Mouse (Mus musculus) embryonic facial prominence, embryonic 12.5 days (tissue): ENCODE measurements around the gene Secisbp2l. TPM values are rescaled to one million over a fixed set of nuclear protein-coding genes. Genes with fewer than 3 reads are reported as not detected.

Source experiments
- ATAC-seq: fragments of 200-750 bp; cut with Nextera tagmentation; 2 replicates; pipeline ENCODE4 v1.8.0; 2017; ENCODE audit not compliant: insufficient number of reproducible peaks, insufficient read depth, low FRiP score, low TSS enrichment
- H3K27ac ChIP-seq: fragments of 300-500 bp; sonication (generic); 2 replicates; pipeline ENCODE4 v1.5.1; 2016; ENCODE audit warnings: mild to moderate bottlenecking
- H3K27me3 ChIP-seq: fragments of 300-500 bp; sonication (generic); 2 replicates; pipeline ENCODE4 v1.6.1; 2016; ENCODE audit warnings: mild to moderate bottlenecking, moderate library complexity
- H3K36me3 ChIP-seq: fragments of 300-500 bp; sonication (generic); 2 replicates; pipeline ENCODE4 v1.6.1; 2016; ENCODE audit warnings: mild to moderate bottlenecking
- H3K4me1 ChIP-seq: fragments of 300-500 bp; sonication (generic); 2 replicates; pipeline ENCODE4 v1.6.1; 2016
- H3K4me2 ChIP-seq: fragments of 300-500 bp; sonication (generic); replicated peaks from 2 replicates; pipeline ENCODE4 v1.6.1; 2016; ENCODE audit warnings: mild to moderate bottlenecking, moderate library complexity
- H3K4me3 ChIP-seq: fragments of 300-500 bp; sonication (generic); 2 replicates; pipeline ENCODE4 v1.5.1; 2016; ENCODE audit warnings: mild to moderate bottlenecking
- H3K9ac ChIP-seq: fragments of 300-500 bp; sonication (generic); 2 replicates; pipeline ENCODE4 v1.6.1; 2016; ENCODE audit warnings: mild to moderate bottlenecking, moderate library complexity
- H3K9me3 ChIP-seq: fragments of 300-500 bp; sonication (generic); 2 replicates; pipeline ENCODE4 v1.6.1; 2016; ENCODE audit warnings: mild to moderate bottlenecking, moderate library complexity
- WGBS: fragments of 180-500 bp; shearing (Covaris S2); methylation state at CpG from one replicate; pipeline ENCODE4 v1.1.7; 2016; 5-methylcytosine and 5-hydroxymethylcytosine counted together
- polyA plus RNA-seq: library from polyadenylated mRNA; unstranded; fragments of >200 nt; fragmentation: Nextera tagmentation; extraction: Ambion mirVana; gene quantifications from 2 replicates; pipeline ENCODE4 v1.2.1, GENCODE M21; 2016

Secisbp2l gene
- polyA plus RNA-seq, 1 experiment from 2014 or later = 22.8 TPM

DNA sequence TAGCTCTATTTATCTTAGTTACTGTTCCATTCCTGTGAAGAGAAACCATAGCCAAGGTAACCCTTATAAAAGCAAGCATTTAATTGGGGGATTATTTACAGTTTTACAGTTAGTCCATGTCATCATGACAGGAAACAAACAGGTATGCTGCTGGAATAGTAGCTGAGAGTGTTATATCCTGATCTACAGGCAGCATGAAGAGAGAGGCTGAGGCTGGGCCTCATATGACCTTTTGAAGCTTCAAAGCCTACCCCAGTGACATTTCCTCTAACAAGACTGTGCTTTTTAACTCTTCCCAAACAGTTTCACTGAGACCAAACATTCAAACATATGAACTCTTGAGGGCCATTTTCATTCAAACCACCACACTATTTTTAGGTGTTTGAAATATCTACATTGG is 15.2 kb upstream of the Secisbp2l start:
- Histone ChIP-seq H3K36me3 (no peaks in the 10 kb centered on the region), H3K4me2 (no peak overlapping the region), H3K4me3 (no peak overlapping the region), H3K4me1 (no peaks in the 10 kb centered on the region), H3K9ac (no peak overlapping the region), H3K27me3 (no peaks in the 10 kb centered on the region), H3K27ac (no peak overlapping the region), H3K9me3 (no peaks in the 10 kb centered on the region)
- no peak for ATAC-seq

DNA sequence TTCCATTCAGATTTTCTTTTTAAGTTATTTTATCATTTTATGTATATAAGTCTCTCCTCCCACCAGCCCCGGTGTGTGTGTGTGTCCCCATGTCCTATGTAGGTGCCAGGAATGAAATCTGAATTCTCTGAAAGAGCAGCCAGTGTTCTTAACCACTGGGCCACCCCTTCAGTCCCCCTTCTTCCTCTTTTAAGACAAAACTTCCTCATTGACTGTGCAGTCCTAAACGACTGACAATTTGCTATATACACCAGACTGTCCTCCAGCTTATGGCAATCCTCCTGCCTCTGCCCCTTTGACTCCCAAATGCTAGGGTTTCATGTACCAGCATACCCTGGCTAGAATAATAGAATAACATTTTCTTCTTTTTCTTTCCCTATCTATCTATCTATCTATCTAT is 12.4 kb upstream of the Secisbp2l start:
- no peak for ATAC-seq
- H3K36me3 ChIP-seq = no peaks in the 10 kb centered on the region

DNA sequence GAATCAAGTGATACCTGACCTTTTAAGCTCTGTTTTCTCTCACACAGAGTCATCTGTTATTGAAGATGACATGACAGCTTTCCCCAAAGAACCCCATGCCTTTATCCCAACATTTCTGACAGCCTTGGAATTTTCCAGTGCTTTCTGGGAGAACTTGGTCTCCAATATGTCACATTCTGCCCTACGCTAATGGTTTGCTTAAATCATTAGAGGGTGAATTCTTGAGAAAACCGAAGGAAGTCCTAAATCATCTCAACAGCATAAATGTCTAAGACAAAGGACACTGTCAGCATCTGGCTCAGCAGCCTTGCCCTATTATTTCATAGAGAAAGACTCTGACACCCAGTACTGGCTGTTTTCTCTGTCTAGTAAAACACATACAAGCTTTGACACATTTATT is 11.5 kb upstream of the Secisbp2l start:
- no peaks in the 10 kb centered on the region for H3K4me1 ChIP-seq
- H3K4me2 ChIP-seq = no peak overlapping the region
- WGBS = 68% methylated on average over 2 of the region's 2 CpGs
- no peak overlapping the region for H3K9ac ChIP-seq
- H3K4me3 ChIP-seq = no peak overlapping the region
- no peaks in the 10 kb centered on the region for H3K9me3 ChIP-seq
- no peak overlapping the region for H3K27ac ChIP-seq
- H3K27me3 ChIP-seq = no peaks in the 10 kb centered on the region
- no peaks in the 10 kb centered on the region for H3K36me3 ChIP-seq
- ATAC-seq = no peak

More for the DNA sequence above, 12.4 kb upstream of the Secisbp2l start:
- H3K4me1 ChIP-seq = no peaks in the 10 kb centered on the region
- H3K9me3 ChIP-seq = no peaks in the 10 kb centered on the region
- H3K27me3 ChIP-seq = no peaks in the 10 kb centered on the region
- no peak overlapping the region for H3K4me3 ChIP-seq
- WGBS = 71% methylated on average over 2 of the region's 2 CpGs
- H3K4me2 ChIP-seq = no peak overlapping the region
- H3K27ac ChIP-seq = no peak overlapping the region
- H3K9ac ChIP-seq = no peak overlapping the region

DNA sequence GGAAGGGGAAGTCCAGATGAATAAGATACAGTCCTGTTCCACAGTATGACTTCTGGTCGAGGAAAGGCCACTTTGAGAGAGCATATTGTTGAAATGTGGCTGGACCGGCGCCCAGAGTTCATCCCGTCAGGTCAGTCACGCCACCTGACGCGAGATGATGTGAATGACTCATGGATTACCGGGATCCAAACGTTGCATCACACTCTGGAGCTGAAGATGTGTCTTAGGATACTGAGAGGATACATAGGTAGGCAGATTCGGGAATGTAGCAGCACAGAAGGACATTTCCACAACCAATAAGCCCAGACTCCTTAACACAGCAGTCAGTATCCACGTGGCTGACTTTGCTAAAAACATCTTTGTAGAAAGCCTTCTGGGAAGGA is 10.2 kb upstream of the Secisbp2l start:
- Histone ChIP-seq H3K4me2 (no peak overlapping the region), H3K4me1 (no peaks in the 10 kb centered on the region), H3K4me3 (no peak overlapping the region), H3K9ac (no peak overlapping the region), H3K27me3 (no peaks in the 10 kb centered on the region), H3K27ac (no peak overlapping the region), H3K36me3 (no peaks in the 10 kb centered on the region), H3K9me3 (no peaks in the 10 kb centered on the region)
- no peak for ATAC-seq
- 87% methylated on average over 11 of the region's 11 CpGs for WGBS

DNA sequence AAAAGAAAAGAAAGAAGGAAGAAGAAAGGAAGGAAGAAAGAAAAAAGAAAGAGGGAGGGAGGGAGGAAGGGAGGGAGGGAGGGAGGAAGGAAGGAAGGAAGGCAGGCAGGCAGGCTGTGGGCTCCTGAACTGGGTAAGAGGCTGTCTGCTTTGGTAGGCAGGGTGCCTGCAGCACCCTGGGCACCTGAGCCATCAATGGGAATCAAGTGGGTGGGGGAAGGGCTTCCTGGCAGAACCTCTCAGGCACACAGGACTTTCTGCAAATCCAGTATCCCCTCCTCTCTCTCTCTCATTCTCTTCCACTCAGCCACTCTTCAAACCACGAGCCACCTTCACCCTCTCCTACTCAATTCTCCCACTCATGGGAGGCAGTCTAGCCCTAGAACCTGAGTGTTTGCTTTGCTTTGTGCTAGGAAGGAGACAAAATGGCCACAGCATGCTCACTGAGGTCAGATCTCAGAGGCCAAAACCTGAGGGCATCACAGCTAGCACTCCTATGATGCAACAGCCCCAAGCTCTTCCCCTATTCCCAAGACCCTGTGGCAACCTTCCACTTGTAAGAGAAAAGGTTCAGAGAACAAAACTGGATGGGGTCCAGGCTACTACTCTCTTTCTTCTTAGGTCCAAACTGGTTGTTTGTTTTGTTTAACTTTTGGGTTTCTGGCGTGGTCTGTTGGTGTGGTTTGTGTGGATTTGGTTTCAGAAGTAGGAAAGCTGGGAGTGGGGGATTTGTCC is 9.6 kb upstream of the Secisbp2l start:
- H3K4me3 ChIP-seq = no peak overlapping the region
- H3K27ac ChIP-seq = no peak overlapping the region
- H3K4me1 ChIP-seq = no peaks in the 10 kb centered on the region
- no peaks in the 10 kb centered on the region for H3K9me3 ChIP-seq
- no peak overlapping the region for H3K9ac ChIP-seq
- no peaks in the 10 kb centered on the region for H3K36me3 ChIP-seq
- no peak overlapping the region for H3K4me2 ChIP-seq
- WGBS = 64% methylated on average over 2 of the region's 2 CpGs
- no peak for ATAC-seq
- no peaks in the 10 kb centered on the region for H3K27me3 ChIP-seq

DNA sequence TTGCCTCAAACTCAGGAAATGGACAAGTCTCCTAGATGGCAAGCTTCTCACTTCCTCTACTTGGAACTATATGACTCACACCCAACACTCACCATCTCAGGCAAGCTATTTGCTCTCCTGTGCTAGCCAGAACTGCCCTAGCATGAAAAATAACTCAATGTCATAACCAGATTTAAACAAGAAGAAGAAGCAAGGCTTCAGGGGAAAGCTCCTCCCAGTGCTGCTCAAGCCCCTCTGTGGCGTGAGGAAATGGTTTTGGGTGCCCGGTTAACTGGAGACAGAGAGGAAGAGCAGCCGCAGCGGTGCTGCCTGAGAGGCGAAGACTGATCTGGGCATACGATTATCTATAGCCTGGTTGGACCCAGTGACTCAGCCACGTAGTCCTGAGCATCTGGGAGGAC is 8.8 kb upstream of the Secisbp2l start:
- 66% methylated on average over 7 of the region's 7 CpGs for WGBS

DNA sequence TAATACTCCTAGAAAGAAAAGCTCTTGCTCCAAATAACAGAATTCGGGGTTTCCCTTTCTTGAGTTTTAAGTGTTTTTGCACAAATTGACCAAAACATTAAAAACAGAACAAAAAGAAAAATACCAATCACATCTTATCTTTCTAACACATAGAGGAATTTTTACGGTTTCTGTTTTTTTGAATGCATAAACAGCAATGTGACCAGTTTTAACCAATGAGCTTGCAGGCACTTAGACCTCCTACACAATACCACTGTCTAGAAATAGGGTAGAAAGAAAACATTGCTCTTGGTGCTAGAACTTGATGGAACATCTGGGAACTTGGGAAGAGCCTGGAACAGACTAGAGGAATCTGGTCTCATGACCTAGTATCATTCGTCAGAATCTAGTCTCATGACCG is 7.6 kb upstream of the Secisbp2l start:
- 91% methylated on average over 4 of the region's 4 CpGs for WGBS
- no peak overlapping the region for H3K4me3 ChIP-seq
- H3K9me3 ChIP-seq = no peaks in the 10 kb centered on the region
- H3K36me3 ChIP-seq = no peaks in the 10 kb centered on the region
- no peak overlapping the region for H3K4me2 ChIP-seq
- no peaks in the 10 kb centered on the region for H3K4me1 ChIP-seq
- no peaks in the 10 kb centered on the region for H3K27me3 ChIP-seq
- H3K9ac ChIP-seq = no peak overlapping the region
- ATAC-seq = no peak
- no peak overlapping the region for H3K27ac ChIP-seq

More for the DNA sequence above, 8.8 kb upstream of the Secisbp2l start:
- no peak for ATAC-seq
- Histone ChIP-seq H3K9me3 (no peaks in the 10 kb centered on the region), H3K27me3 (no peaks in the 10 kb centered on the region), H3K36me3 (no peaks in the 10 kb centered on the region), H3K4me3 (no peak overlapping the region), H3K27ac (no peak overlapping the region), H3K4me2 (no peak overlapping the region), H3K4me1 (no peaks in the 10 kb centered on the region), H3K9ac (no peak overlapping the region)

DNA sequence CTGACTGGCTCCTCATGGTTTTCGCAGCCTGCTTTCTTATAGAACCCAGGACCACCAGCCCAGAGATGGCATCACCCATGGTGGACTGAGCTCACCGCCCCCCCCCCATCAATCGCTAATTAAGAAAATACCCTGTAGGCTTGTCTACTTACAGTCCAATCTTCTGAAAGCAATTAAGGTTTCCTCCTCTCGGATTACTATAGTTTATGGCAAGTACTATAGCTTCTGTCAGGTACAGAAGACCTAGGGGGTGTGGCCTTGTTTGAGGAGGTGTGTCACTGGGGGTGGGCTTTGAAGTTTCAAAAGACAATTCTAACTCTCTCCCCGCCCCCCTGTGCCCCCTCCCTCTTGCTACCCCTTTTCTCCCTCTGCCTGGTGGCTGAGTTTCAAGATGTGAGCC is 6.6 kb upstream of the Secisbp2l start:
- H3K4me2 ChIP-seq = no peak overlapping the region
- no peaks in the 10 kb centered on the region for H3K9me3 ChIP-seq
- no peaks in the 10 kb centered on the region for H3K27me3 ChIP-seq
- 50% methylated on average over 5 of the region's 5 CpGs for WGBS
- H3K4me1 ChIP-seq = no peaks in the 10 kb centered on the region
- H3K36me3 ChIP-seq = no peaks in the 10 kb centered on the region
- no peak overlapping the region for H3K27ac ChIP-seq
- H3K4me3 ChIP-seq = no peak overlapping the region
- no peak for ATAC-seq
- no peak overlapping the region for H3K9ac ChIP-seq

DNA sequence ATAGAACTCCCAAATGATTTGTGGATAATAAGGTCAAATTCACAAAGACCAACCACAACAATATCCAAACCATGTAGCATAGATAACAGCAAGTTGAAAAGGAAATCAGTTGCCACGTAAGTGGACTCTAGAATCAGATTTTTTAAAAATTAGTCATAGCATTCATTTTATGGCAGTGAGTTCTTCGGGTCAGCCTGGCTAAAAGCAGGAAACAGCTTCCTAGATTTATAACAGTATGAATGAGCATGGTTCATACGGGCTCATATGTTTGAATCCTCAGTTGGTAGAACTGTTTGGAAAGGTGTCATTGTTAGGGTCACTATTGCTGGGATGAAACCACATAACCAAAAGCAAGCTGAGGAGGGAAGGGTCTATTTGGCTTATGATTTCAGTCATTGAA is 6.1 kb upstream of the Secisbp2l start:
- Histone ChIP-seq H3K9me3 (no peaks in the 10 kb centered on the region), H3K4me1 (no peaks in the 10 kb centered on the region), H3K4me3 (no peak overlapping the region), H3K9ac (no peak overlapping the region), H3K36me3 (no peaks in the 10 kb centered on the region), H3K27me3 (no peaks in the 10 kb centered on the region), H3K4me2 (no peak overlapping the region), H3K27ac (no peak overlapping the region)
- 77% methylated on average over 3 of the region's 3 CpGs for WGBS
- ATAC-seq = no peak

DNA sequence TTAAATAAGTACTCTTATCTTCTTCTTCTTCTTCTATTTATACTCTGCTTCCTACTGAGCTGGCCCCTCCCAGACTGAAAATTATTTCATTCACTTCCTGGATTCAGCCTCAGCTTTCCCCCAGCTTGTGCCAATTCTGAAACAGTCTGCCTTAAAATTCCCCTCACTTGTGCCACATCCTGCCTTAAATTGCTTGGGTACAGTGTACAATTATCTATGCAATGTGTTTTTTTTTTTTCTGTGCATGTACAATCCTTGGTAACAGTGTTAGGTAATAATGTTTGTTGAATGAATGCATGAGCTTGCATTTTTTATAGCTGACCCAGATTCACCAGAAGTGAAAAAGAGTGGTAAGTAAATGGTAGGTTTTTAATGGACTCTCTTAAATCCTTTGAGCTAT is 5.7 kb upstream of the Secisbp2l start:
- Histone ChIP-seq H3K9me3 (no peaks in the 10 kb centered on the region), H3K27me3 (no peaks in the 10 kb centered on the region), H3K36me3 (no peaks in the 10 kb centered on the region), H3K4me3 (no peak overlapping the region), H3K9ac (no peak overlapping the region), H3K4me1 (0 out of 2 replicates have a peak, but pooled peaks cover under 1% of the 10 kb centered on the region), H3K27ac (no peak overlapping the region), H3K4me2 (no peak overlapping the region)
- no peak for ATAC-seq

DNA sequence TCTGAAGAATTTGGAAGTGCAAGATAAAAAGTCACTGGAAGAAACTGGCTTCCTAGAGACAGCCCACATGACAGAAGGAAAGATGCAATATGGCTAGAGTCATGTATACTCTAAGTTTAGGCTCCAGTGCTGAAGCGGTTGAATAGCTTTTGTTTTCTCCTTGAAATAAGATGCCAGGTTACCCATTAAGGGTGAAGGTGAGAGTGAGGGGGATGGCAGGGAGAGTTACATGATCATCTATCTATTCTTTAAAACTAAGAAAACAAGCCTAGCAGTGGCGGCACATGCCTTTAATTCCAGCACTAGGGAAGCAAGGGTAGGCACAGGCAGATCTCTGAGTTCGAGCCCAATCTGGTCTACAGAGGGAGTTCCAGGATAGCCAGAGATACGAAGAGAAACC is 2.4 kb upstream of the Secisbp2l start:
- Histone ChIP-seq H3K4me3 (no peak overlapping the region), H3K27me3 (no peaks in the 10 kb centered on the region), H3K9ac (no peak overlapping the region), H3K36me3 (no peaks in the 10 kb centered on the region), H3K9me3 (no peaks in the 10 kb centered on the region), H3K4me1 (peaks cover 20% of the 10 kb centered on the region), H3K4me2 (no peak overlapping the region), H3K27ac (no peak overlapping the region)
- 62% methylated on average over 4 of the region's 4 CpGs for WGBS
- ATAC-seq = no peak

DNA sequence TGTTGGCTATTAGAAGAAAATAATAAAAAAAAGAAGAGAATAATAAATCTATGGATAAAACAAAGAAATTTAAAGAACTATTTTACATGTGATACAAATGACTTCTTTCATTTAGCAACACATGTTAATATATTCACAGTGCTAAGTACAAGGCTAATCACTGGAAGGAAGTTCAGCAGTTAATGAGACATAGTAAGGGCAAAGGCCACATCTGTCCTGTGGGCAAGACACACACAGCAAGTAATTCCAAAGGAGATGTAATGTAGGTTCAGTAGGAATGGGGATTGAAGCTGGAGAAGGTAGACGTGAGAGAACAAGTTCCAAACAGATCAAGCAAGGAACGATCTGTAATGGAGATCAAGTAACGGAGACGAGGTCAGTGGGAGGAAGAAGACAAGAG is 1.7 kb upstream of the Secisbp2l start:
- H3K4me3 ChIP-seq = no peak overlapping the region
- no peak overlapping the region for H3K9ac ChIP-seq
- ATAC-seq = no peak
- H3K4me1 ChIP-seq = peaks cover 20% of the 10 kb centered on the region
- no peaks in the 10 kb centered on the region for H3K36me3 ChIP-seq
- H3K9me3 ChIP-seq = no peaks in the 10 kb centered on the region
- WGBS = 40% methylated on average over 4 of the region's 4 CpGs
- no peak overlapping the region for H3K27ac ChIP-seq
- H3K4me2 ChIP-seq = no peak overlapping the region
- H3K27me3 ChIP-seq = no peaks in the 10 kb centered on the region

DNA sequence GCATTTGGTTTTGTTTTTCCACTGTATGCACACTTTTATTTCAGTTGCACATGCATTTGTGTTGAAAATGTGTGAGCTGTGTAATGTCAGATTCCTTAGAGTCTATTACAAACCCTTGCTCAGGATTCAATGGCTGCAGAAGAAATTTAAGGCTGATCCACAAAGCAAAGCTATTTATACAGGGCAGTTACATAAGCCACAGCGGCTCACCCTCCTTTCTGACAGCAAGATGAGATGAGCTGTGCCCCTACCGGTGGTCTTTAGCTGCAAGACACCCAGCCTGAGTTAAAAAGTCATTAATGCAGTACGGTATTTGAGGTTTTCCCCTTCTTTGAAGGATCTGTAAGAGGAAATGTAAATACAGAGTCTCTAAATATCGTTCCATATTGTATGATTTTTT is 1.2 kb upstream of the Secisbp2l start:
- WGBS = 45% methylated on average over 4 of the region's 4 CpGs
- Histone ChIP-seq H3K36me3 (no peaks in the 10 kb centered on the region), H3K9ac (no peak overlapping the region), H3K27me3 (no peaks in the 10 kb centered on the region), H3K4me2 (no peak overlapping the region), H3K4me1 (peaks cover 20% of the 10 kb centered on the region), H3K9me3 (no peaks in the 10 kb centered on the region), H3K4me3 (no peak overlapping the region), H3K27ac (no peak overlapping the region)
- ATAC-seq = no peak
